Mouse (Mus musculus): ENCODE measurements around the gene Kbtbd4.
A peak's percentile ranks its signal among the peaks of the same experiment; 100 is the strongest.

Gene Kbtbd4

GRCm38 (mm10) chr2:90906721-90907120 lies 2.2 kb downstream of the Kbtbd4 start:
- no peak for DNase-seq

GRCm38 (mm10) chr2:90910861-90911260 lies 6.3 kb downstream of the Kbtbd4 start:
- no peak for DNase-seq

- no peak for DNase-seq
Observed at GRCm38 (mm10) chr2:90911668-90912067, 7.1 kb downstream of the Kbtbd4 start.

- no peak for DNase-seq
Observed at GRCm38 (mm10) chr2:90913671-90914070, 9.1 kb downstream of the Kbtbd4 start.

GRCm38 (mm10) chr2:90915516-90915915 lies 11.0 kb downstream of the Kbtbd4 start:
- DNase-seq = no peak

GRCm38 (mm10) chr2:90916560-90917232 lies 12.2 kb downstream of the Kbtbd4 start:
- no peak for DNase-seq

GRCm38 (mm10) chr2:90917233-90917998 lies 12.9 kb downstream of the Kbtbd4 start:
- DNase-seq = peak; percentile 98

GRCm38 (mm10) chr2:90917999-90918698 lies 13.6 kb downstream of the Kbtbd4 start:
- no peak for DNase-seq

GRCm38 (mm10) chr2:90921178-90921577 lies 16.6 kb downstream of the Kbtbd4 start:
- no peak for DNase-seq

- no peak for DNase-seq
Observed at GRCm38 (mm10) chr2:90922636-90923035, 18.1 kb downstream of the Kbtbd4 start.

GRCm38 (mm10) chr2:90928566-90928965 lies 24.0 kb downstream of the Kbtbd4 start:
- DNase-seq = no peak

- DNase-seq = no peak
Observed at GRCm38 (mm10) chr2:90931829-90932228, 27.3 kb downstream of the Kbtbd4 start.

GRCm38 (mm10) chr2:90932273-90932672 lies 27.7 kb downstream of the Kbtbd4 start:
- no peak for DNase-seq

GRCm38 (mm10) chr2:90938362-90938761 lies 33.8 kb downstream of the Kbtbd4 start:
- DNase-seq = no peak

- no peak for DNase-seq
Observed at GRCm38 (mm10) chr2:90939750-90940149, 35.2 kb downstream of the Kbtbd4 start.

GRCm38 (mm10) chr2:90940233-90941229 lies 36.0 kb downstream of the Kbtbd4 start, which contains the start of gene Celf1:
TSS of gene Celf1 (plus strand) at chr2:90940382.
- DNase-seq = peak; percentile 99

GRCm38 (mm10) chr2:90941744-90942143 lies 37.2 kb downstream of the Kbtbd4 start:
- DNase-seq = peak; percentile 5

- DNase-seq = peak; percentile 61
Observed at GRCm38 (mm10) chr2:90950149-90950548, 45.6 kb downstream of the Kbtbd4 start.

- DNase-seq = peak; percentile 85
Observed at GRCm38 (mm10) chr2:90950582-90951194, 46.1 kb downstream of the Kbtbd4 start.

- DNase-seq = peak; percentile 54
Observed at GRCm38 (mm10) chr2:90953461-90953860, 48.9 kb downstream of the Kbtbd4 start.

- DNase-seq = peak; percentile 36
Observed at GRCm38 (mm10) chr2:90956053-90956452, 51.5 kb downstream of the Kbtbd4 start.

GRCm38 (mm10) chr2:90958856-90959255 lies 54.3 kb downstream of the Kbtbd4 start:
- DNase-seq = peak; percentile 68

All from heart, adult 11 months (tissue).